Mouse (Mus musculus): ENCODE results near the gene Synj1. TPM values are rescaled to one million over a fixed set of nuclear protein-coding genes. Genes with fewer than 3 reads are reported as not detected.

The Synj1 gene
- total RNA-seq (2015) (95.7 and 105 TPM in 2 replicates), total RNA-seq (2017) (44.6 and 61.5 TPM in 2 replicates)

- ATAC-seq (ENCODE audit: poor library complexity, severe bottlenecking), result peak; percentile 88
These were observed at the start of gene Synj1 for GRCm38 (mm10) chr16:91011021-91011683. Gene Synj1, minus strand, starts transcription at chr16:91011308.

- no peak for ATAC-seq (ENCODE audit: poor library complexity, severe bottlenecking)
These were observed 46.6 kb upstream of the Synj1 start for GRCm38 (mm10) chr16:91057741-91058140.

- ATAC-seq (ENCODE audit: poor library complexity, severe bottlenecking), result no peak
These were observed 46.2 kb upstream of the Synj1 start for GRCm38 (mm10) chr16:91057261-91057660.

GRCm38 (mm10) chr16:91056043-91056821 lies 45.1 kb upstream of the Synj1 start:
- ATAC-seq (ENCODE audit: poor library complexity, severe bottlenecking), result peak; percentile 59

- ATAC-seq (ENCODE audit: poor library complexity, severe bottlenecking), result no peak
These were observed 44.0 kb upstream of the Synj1 start for GRCm38 (mm10) chr16:91055150-91055549.

GRCm38 (mm10) chr16:91053599-91053998 lies 42.5 kb upstream of the Synj1 start:
- ATAC-seq (ENCODE audit: poor library complexity, severe bottlenecking), result no peak

GRCm38 (mm10) chr16:91045511-91045910 lies 34.4 kb upstream of the Synj1 start:
- ATAC-seq (ENCODE audit: poor library complexity, severe bottlenecking), result peak; percentile 21; the same call in 1 of the 2 replicates

- peak; percentile 93 for ATAC-seq (ENCODE audit: poor library complexity, severe bottlenecking)
These were observed 33.4 kb upstream of the Synj1 start, which contains the start of gene Paxbp1 for GRCm38 (mm10) chr16:91044270-91045182. Gene Paxbp1, minus strand, starts transcription at chr16:91044543.

GRCm38 (mm10) chr16:91043461-91044248 lies 32.5 kb upstream of the Synj1 start:
- peak; percentile 36 for ATAC-seq (ENCODE audit: poor library complexity, severe bottlenecking)

GRCm38 (mm10) chr16:91042640-91043039 lies 31.5 kb upstream of the Synj1 start:
- ATAC-seq (ENCODE audit: poor library complexity, severe bottlenecking), result no peak

- no peak for ATAC-seq (ENCODE audit: poor library complexity, severe bottlenecking)
These were observed 24.8 kb upstream of the Synj1 start for GRCm38 (mm10) chr16:91035866-91036265.

- ATAC-seq (ENCODE audit: poor library complexity, severe bottlenecking), result 0 out of 2 replicates have a peak, but pooled peaks have one; percentile 30
These were observed 19.6 kb upstream of the Synj1 start for GRCm38 (mm10) chr16:91030751-91031150.

GRCm38 (mm10) chr16:91029901-91030300 lies 18.8 kb upstream of the Synj1 start:
- ATAC-seq (ENCODE audit: poor library complexity, severe bottlenecking), result no peak

GRCm38 (mm10) chr16:91029161-91029743 lies 18.1 kb upstream of the Synj1 start:
- ATAC-seq (ENCODE audit: poor library complexity, severe bottlenecking), result no peak

GRCm38 (mm10) chr16:91026290-91026689 lies 15.2 kb upstream of the Synj1 start:
- no peak for ATAC-seq (ENCODE audit: poor library complexity, severe bottlenecking)

GRCm38 (mm10) chr16:91023384-91023783 lies 12.3 kb upstream of the Synj1 start:
- no peak for ATAC-seq (ENCODE audit: poor library complexity, severe bottlenecking)

- ATAC-seq (ENCODE audit: poor library complexity, severe bottlenecking), result peak; percentile 92
These were observed 9.9 kb upstream of the Synj1 start for GRCm38 (mm10) chr16:91020842-91021483.

- no peak for ATAC-seq (ENCODE audit: poor library complexity, severe bottlenecking)
These were observed 8.4 kb upstream of the Synj1 start for GRCm38 (mm10) chr16:91019476-91019875.

- ATAC-seq (ENCODE audit: poor library complexity, severe bottlenecking), result no peak
These were observed 4.7 kb upstream of the Synj1 start for GRCm38 (mm10) chr16:91015761-91016160.
